Mouse (Mus musculus) cerebellum, adult 11 months (tissue): ENCODE data around the gene Col4a1.

Experiments used
- DNase-seq: peaks from one replicate; pipeline ENCODE4 v3.0.0; 2022

The Col4a1 gene

GRCm38 (mm10) chr8:11327722-11328417, 15.2 kb upstream of the Col4a1 start:
- no peak for DNase-seq

- no peak for DNase-seq
Measured at GRCm38 (mm10) chr8:11327298-11327697, 14.7 kb upstream of the Col4a1 start.

DNA sequence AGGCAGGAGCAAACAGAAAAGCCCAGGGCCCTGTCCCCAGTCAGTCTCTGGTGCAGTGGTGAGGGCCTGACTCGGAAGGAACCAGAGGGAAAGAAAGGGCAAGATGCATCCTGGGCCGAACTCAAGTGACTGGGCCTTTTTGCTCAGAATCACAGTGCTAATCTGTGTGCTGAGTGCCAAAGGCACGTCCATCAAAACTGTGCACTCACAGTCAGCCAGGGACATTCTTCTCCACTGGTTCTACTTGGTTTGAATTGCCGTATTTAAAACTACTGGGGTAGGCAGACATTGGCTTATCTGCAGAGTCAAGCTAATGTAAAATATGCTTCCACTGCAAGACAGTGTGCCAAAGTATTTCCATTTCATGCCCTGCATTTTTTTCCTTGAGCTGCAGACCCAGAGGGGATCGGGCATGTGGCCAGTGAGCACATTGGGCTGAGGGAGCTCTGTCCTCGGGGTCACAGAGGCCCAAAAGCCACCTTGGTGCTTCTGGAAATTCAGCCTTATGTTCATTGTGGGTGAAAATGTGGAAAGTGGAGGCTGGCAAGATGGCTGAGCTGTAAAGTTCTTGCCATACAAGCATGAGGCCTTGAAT, 12.3 kb upstream of the Col4a1 start:
- DNase-seq: no peak

DNA sequence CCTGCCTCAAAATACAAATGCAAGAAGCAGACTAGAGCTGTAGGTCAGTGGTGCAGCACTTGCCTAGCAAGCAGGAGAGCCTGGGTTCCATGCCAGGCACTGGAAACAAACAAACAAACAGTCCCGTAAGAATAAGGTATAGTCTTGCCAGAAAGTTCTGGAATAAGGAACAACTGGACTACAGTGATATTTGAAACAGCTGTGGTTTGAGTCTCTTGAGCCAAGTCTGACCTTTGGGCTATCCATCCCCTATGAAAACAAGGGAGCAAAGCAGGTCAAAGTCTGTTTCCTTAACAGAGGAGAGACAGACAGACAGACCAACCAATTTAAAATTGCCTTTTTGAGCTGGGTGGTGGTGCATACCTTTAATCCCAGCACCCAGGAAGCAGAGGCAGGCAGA, 11.1 kb upstream of the Col4a1 start:
- DNase-seq: no peak

- DNase-seq: no peak
Measured at GRCm38 (mm10) chr8:11322724-11323585, 10.3 kb upstream of the Col4a1 start.

DNA sequence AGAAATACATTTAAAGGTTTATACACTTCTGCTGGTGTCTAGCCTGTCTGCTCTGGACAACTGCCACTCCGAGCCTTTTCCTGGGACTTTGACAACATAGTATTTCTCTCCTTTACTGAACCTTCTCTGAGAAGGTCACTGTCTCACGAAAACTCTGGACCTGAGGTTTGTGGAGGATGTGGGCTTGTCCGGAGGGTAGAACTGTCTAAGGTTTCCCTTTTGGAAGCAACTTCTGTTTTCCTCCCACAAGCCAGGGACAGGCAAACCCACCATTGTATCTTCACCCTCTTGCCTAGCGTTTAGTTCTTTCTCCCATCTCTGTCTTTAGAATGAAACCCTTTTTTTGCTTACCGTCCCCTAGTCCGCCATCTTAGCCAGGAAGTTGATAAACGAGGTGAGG, 9.2 kb upstream of the Col4a1 start:
- DNase-seq: no peak

DNA sequence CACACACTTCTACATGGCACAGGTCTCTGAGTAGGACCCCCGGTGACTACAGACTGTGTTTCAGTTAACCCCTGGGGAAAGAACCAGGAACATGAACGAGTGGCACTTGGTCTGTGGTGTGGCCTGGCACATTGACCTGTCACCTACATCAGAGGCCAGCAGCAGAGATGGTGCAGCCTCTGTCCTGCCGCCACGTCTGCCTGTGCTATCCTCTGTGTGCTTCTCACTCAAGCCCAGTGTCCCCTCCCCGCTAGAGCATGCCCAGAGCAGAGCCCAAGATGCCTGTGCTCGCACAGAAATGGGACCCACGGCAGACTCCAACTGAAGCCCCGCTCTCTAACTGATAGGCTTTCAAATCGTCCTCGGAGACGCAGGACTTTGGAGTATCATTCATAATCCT, 6.8 kb upstream of the Col4a1 start:
- DNase-seq: no peak

DNA sequence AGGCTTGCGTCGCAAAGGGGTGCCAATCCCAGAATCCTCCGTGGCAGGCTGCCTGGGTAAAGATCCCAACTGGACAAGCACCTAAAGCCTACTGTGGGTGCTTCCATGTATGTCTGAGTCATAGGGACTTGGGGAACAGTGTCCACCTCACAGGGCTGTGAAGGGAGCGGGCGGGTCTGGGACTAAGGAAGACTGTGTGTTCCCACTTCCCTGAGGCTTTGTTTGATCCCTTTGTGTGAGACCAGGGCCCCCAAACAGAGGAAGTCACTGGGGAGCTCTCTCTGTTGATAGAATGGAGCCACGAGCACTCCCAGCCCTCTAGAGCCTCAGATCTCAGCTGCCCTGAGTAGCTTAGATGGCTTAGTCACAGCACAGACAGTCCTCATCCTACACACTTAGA, 3.5 kb upstream of the Col4a1 start:
- DNase-seq: no peak

DNA sequence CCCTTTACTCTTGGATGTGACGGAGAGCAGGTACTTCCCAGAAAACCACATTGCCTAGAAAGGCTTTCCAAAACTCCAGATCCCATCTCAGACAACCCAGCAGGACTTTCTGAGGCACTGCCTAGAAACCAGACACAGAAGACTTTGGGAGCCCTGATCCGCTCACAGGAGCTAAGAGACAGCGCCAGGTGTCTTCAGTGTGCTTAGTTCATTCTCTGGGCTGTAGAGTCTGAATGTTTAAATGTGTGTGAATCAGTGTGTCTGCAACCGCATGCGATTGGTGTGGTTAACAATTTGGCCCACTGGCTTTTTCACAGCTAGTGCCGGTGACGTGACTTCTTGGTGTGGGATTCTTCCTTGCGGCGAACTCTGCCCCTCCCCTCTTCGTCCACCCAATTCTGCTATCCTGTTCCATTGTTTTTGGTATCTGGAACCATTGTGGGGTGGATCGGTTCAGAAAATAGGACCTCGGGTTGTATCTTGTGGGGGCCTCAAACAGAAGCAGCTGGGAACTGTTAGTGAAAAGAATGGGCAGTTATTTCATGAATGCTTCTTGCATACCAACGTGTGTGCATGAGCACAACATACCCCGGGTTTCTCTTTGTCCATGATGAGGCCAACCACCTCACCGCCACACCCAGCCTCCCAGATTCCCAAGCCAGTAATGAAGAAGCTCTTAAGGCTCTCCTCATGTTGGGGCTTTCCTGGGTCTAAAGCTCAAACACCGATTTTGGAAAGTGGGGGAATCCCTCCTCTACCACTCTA, 2.7 kb upstream of the Col4a1 start:
- no peak for DNase-seq

DNA sequence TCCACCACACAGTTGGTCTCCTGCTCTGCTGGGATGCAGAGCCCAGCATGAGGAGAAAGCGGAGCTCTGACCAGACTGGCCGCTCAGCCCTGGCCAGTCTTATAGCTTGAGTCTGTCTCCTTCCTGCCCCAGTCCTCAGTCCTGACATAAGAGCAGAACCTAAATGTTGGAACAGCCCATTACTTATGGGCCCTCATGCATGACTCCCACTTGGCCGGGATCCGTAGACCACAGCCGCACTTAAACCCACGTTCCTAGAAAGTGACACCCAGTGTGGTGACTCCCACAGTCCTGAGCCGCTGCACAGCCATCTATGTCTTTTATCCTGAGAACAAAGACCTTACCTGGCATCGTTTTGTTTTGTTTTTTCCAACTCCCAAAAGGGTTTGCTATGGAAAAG, 2.0 kb upstream of the Col4a1 start:
- DNase-seq: no peak

- no peak for DNase-seq
Measured at GRCm38 (mm10) chr8:11313176-11314111, 818 bp upstream of the Col4a1 start.

- DNase-seq: no peak
Measured at GRCm38 (mm10) chr8:11311681-11312348, 811 bp downstream of the Col4a1 start.

DNA sequence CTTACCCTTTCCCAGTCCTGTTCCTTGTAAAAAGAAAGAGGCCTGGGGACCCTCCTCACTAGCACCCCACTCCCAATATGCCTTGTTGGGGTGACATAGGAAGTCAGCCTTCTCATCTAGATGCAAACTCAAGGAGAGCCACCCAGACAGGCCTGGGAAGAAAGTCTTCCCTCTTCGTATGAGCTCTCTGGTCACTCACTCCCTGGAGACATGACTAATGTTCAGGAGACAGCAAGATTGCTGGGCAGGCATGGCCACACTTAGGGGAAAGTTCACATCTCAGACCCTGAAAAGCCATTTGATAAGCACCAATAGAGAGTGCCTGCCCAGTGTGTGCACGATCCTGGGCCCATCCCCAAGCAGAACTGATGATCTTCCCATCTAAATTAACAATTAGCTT, 2.6 kb downstream of the Col4a1 start:
- DNase-seq: no peak

- DNase-seq: no peak
Measured at GRCm38 (mm10) chr8:11309226-11309625, 3.4 kb downstream of the Col4a1 start.

GRCm38 (mm10) chr8:11308570-11308998, 4.0 kb downstream of the Col4a1 start:
- no peak for DNase-seq

DNA sequence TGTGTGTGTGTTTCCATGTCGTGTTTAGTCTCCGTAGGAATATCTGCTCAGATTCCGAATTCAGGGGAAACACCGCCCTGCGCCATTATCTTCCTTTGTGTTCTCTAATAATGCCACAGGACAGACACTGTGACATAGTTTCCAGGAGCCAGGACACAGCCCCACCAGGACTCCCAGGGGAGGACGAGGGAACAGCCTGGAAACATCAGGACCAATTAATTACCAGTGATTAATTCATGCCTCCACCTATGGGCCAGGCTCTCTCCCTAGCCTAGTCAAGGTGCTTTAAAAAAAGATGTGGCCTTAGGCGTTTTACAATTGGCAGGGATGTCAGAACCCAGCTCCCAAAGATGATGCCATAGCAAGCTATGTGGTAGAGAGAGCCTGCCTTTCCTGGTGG, 5.2 kb downstream of the Col4a1 start:
- DNase-seq: no peak

DNA sequence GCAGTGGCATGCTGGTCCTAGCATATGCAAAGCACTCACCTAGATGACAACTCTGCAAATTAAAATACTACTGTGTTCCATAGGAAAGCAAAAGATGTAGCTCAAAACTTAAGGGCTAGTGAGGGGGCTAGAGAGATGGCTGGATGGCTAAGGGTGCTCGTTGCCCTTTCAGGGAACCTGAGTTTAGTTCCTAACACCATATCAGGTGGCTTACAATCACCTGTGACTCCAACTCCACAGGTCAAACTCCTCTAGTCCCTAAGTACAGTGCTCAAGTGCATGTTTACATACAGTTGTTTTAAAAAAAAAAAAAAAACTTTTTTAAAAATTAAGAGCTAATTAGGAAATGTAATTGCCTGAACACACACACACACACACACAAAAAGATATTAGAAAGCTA, 7.1 kb downstream of the Col4a1 start:
- no peak for DNase-seq

- no peak for DNase-seq
Measured at GRCm38 (mm10) chr8:11304027-11304601, 8.5 kb downstream of the Col4a1 start.

DNA sequence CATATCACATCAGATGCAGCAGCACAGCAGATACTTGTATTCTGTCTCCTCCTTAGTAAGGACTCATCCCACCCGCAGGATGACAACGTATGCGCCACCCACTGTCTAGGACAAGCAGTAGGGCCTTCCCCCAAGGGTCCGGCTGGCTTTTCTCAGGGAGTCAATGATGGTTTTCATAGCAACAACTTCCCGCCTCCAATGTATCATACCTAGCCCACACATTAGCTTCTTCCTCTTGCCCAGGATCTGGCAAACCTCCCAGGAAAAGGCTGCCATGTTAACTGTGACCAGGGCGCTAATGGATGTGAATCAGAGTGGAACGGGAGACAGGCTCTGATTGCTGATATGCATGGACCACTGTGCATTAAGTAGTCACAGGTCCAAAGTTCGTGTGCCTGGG, 12.2 kb downstream of the Col4a1 start:
- no peak for DNase-seq

- no peak for DNase-seq
Measured at GRCm38 (mm10) chr8:11299317-11299602, 13.4 kb downstream of the Col4a1 start.
